Mouse (Mus musculus): ENCODE results near the gene Mlip. TPM values are rescaled to one million over a fixed set of nuclear protein-coding genes. Genes with fewer than 3 reads are reported as not detected.

Gene Mlip
- 6.2 TPM for polyA plus RNA-seq (2014; fragmentation: Illumina TruSeq; extraction: RNeasy Lipid Tissue Mini Kit (QIAGEN cat#74804))

DNA sequence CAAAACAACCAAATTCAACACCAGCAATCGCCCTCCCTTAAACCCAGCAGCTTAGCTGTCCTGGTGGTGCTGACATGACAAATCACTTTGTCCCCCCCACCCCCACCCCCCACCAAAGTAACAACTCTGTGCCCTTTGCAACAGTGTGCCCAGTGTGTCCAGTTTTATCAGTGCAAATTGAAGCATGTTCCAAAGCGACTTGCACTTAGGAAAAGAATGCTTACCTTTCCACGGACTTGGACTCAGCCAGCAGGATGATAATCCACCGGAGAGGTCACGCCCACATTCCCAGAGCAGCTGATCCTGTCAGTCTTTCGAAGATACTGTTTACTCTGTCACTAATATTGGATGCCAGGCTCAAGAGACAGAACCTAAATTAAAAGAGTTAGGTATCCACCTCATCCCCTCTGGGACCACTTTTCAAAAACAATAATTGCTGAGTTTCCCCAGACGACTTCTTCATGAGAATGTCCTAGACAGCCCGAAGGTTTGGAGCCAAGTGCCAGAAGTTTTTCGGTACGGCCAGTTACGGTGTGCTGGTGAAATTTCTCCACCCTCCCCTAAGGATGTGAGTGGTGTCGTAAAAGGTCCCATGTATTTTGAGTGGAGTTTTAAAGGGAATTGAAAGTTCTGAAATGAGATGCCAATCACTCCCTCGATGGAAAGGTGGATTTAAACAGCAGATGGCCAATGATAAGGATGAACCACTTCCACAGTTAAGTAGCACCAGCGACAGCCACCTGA, at the start of gene Mlip:
Gene Mlip (minus strand): TSS at position 538 of the 744 bp plus-strand sequence.

Other genes with a start within 250 kb of the Mlip start
- gene Lrrc1, start 191.9 kb upstream of the Mlip start, polyA plus RNA-seq (2014; fragmentation: Illumina TruSeq; extraction: RNeasy Lipid Tissue Mini Kit (QIAGEN cat#74804)) = 39.3 TPM

All from ovary, adult 10 weeks (tissue).